Mouse (Mus musculus) brown adipose tissue, adult 24 weeks (tissue): ENCODE data around the gene Mcm7. TPM values are rescaled to one million over a fixed set of nuclear protein-coding genes. Genes with fewer than 3 reads are reported as not detected.
A peak's percentile ranks its signal among the peaks of the same experiment; 100 is the strongest.
"Not testable (repeated sequence)": the region's sequence is repeated elsewhere in the genome, so short reads cannot be mapped to it uniquely, and the experiment has no call there.

Experiments
- H3K27ac ChIP-seq: fragments of 200-500 bp; replicated peaks from 2 replicates; pipeline ENCODE4 v1.5.1; 2012; ENCODE audit warnings: low read depth, mild to moderate bottlenecking, low read length
- H3K4me1 ChIP-seq: fragments of 200-500 bp; 2 replicates; pipeline ENCODE4 v1.6.1; 2012; ENCODE audit warnings: low read length, mixed read lengths; ENCODE audit not compliant: control insufficient read depth, insufficient read depth, insufficient read length
- H3K4me3 ChIP-seq: fragments of 200-500 bp; 2 replicates; pipeline ENCODE4 v1.5.1; 2012; ENCODE audit warnings: low read depth, mild to moderate bottlenecking, low read length, moderate library complexity; ENCODE audit not compliant: insufficient read depth
- polyA plus RNA-seq: library from polyadenylated mRNA; stranded (reverse); fragments of >200 nt; gene quantifications from 2 replicates; pipeline ENCODE4 v1.2.4, GENCODE M21; 2012; ENCODE audit not compliant: missing spikeins, insufficient read depth, insufficient read length

Mcm7 gene
- 8.5 and 10.4 TPM in 2 replicates for polyA plus RNA-seq

DNA sequence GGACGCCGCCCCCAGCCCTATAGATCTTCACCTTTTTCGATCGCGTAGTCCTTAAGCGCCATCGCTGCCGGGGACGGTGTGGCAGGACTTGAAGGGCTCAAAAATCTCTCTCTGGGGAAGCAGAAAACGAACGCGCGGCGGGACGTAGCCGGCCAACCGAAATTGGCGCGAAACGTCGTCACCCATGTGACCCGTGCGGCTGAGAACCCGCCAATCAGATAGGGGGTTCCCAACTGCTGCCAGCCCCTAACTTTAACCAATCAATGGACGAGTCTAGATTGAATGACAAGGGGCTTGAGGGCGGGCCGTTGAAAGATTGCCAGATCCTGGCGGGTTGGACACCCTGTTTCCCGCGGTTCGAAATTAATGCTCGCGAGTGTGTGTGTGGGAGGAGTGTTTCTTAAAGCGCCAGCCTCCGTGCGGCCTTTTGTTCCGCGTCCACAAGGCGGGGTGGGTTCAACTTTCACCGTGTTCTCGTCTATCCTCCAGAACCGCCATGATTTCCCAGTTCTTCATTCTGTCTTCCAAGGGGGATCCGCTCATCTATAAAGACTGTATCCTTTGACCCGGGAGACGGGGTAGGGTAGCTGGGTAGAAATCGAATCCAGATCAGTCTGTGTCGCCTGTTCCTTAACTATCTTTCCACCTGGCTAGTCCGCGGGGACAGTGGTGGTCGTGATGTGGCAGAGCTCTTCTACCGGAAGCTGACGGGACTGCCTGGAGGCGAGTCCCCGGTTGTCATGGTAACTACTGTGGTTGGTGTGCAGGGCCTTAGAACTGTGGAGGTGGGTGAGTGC, at the start of gene Mcm7, which contains the start of gene Ap4m1:
Gene Mcm7, minus strand, starts transcription at position 728 of the 797 bp plus-strand sequence.
Gene Ap4m1, plus strand, starts transcription at position 308 of the 797 bp plus-strand sequence.
- Histone ChIP-seq H3K27ac (peak within 1 kb of the TSS; percentile 90), H3K4me3 (peak within 1 kb of the TSS; percentile 82), H3K4me1 (peaks cover 3% of the 10 kb centered on the region; the same call in 1 of the 2 replicates)

DNA sequence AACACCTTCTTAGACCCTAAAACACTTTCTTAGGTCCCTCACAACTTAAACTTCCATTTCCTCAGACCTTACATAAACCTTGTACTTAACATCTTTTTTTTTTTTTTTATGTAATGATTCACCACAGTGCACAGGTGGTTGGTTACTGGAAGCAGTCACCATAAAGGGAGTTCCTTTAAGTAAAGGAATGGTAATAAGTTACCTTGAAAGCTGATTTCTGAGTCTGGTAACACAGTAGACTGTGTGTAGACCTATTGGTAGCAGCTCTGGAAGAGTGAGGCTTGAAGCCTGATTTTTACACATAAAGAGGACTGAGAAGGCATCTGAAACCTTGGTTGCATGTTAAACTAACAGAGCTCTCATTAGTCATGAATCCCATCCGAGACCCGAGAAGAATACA, 47.6 kb upstream of the Mcm7 start:
- Histone ChIP-seq H3K4me1 (no peaks in the 10 kb centered on the region), H3K4me3 (no peak overlapping the region), H3K27ac (no peak overlapping the region)

- not testable (repeated sequence) for H3K4me1 ChIP-seq, H3K27ac ChIP-seq, H3K4me3 ChIP-seq
Observed at GRCm38 (mm10) chr5:138216632-138217031, 44.4 kb upstream of the Mcm7 start.

GRCm38 (mm10) chr5:138207873-138208272, 35.7 kb upstream of the Mcm7 start:
- H3K4me1 ChIP-seq: no peaks in the 10 kb centered on the region
- H3K27ac ChIP-seq: no peak overlapping the region
- no peak overlapping the region for H3K4me3 ChIP-seq

- H3K4me3 ChIP-seq: no peak overlapping the region
- no peak overlapping the region for H3K27ac ChIP-seq
- no peaks in the 10 kb centered on the region for H3K4me1 ChIP-seq
Observed at GRCm38 (mm10) chr5:138207253-138207652, 35.0 kb upstream of the Mcm7 start.

DNA sequence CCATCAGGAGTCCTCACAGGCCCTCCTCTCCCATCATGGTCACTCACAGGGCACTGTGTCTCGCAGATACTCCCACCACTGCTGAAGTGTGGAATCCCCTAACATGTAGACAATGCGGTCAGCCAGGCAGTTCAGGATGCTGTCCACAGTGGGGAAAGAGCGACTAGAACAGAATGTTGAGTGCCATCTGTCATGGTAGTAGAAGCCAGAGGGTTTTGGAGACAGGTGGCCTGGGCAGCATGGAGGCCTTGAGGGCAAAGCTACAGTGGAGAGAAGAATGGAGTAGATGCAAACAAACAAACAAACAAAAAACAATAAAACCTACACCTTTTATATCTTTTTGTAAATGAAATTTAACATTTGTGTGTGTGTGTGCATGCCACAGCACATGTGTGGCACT, 29.9 kb upstream of the Mcm7 start:
- Histone ChIP-seq H3K4me3 (no peak overlapping the region), H3K27ac (no peak overlapping the region), H3K4me1 (no peaks in the 10 kb centered on the region)

DNA sequence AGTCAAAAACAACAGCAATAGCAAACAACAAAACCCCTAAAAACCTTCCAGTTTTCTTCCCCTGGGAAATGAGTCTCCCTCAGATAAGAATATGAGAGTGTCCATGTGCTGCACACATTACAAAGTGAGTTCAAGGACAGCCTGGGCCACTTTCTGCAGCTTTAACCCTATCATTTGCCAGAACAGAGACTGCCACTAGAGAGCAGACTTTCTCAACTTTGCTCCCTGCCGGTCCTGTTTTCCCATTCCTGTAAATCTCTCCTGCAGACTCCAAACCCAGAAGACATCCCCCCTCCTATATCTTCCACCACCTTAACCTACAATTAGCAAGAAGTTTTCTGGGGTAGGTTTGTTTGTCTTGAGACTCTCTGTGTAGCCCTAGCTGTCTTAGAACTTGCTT, 27.4 kb upstream of the Mcm7 start:
- no peak overlapping the region for H3K27ac ChIP-seq
- no peak overlapping the region for H3K4me3 ChIP-seq
- H3K4me1 ChIP-seq: no peaks in the 10 kb centered on the region

GRCm38 (mm10) chr5:138195463-138195862, 23.2 kb upstream of the Mcm7 start:
- peak overlapping the region; percentile 70 for H3K4me3 ChIP-seq

GRCm38 (mm10) chr5:138194755-138195345, 22.6 kb upstream of the Mcm7 start:
- Histone ChIP-seq H3K4me3 (peak overlapping the region; percentile 70), H3K4me1 (no peaks in the 10 kb centered on the region), H3K27ac (peak overlapping the region; percentile 55)

More at GRCm38 (mm10) chr5:138195463-138195862, 23.2 kb upstream of the Mcm7 start:
- Histone ChIP-seq H3K27ac (0 out of 2 replicates have a peak overlapping the region, but pooled peaks have one; percentile 55), H3K4me1 (no peaks in the 10 kb centered on the region)

GRCm38 (mm10) chr5:138193771-138194727, 21.8 kb upstream of the Mcm7 start, which contains the start of gene Mblac1:
TSS of gene Mblac1 (plus strand) at chr5:138194314.
- Histone ChIP-seq H3K4me1 (no peaks in the 10 kb centered on the region), H3K4me3 (peak within 1 kb of the TSS; percentile 70), H3K27ac (peak within 1 kb of the TSS; percentile 55)

GRCm38 (mm10) chr5:138187661-138188306, 15.6 kb upstream of the Mcm7 start:
- Histone ChIP-seq H3K4me1 (no peaks in the 10 kb centered on the region), H3K4me3 (peak overlapping the region; percentile 82)

GRCm38 (mm10) chr5:138186950-138187638, 14.9 kb upstream of the Mcm7 start, which contains the start of the genes Taf6 and Cnpy4:
TSS of gene Taf6 (minus strand) at chr5:138187451.
TSS of gene Cnpy4 (plus strand) at chr5:138187485.
- Histone ChIP-seq H3K4me3 (peak within 1 kb of the TSS; percentile 94), H3K27ac (peak within 1 kb of the TSS; percentile 92), H3K4me1 (no peaks in the 10 kb centered on the region)

More at GRCm38 (mm10) chr5:138187661-138188306, 15.6 kb upstream of the Mcm7 start:
- H3K27ac ChIP-seq: peak overlapping the region; percentile 92

DNA sequence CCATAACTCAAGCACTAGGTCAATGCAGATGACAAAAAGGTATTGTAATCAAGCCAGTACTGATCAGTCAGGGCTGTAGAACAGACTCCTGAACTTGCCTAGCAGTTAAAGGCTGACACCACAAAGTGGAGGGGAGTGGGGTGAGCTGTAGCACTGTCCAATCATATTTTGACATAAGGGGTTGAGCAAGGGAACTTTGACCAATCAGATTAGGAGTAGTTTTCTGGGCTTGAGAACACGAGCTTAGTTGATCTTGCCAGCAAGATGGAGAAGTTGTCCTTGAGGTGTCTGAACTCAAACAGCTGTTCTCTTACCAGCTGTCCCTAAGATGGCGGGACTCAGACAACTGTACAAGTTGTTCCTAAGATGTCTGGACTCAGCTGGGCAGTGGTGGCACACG, 995 bp upstream of the Mcm7 start:
- no peak overlapping the region for H3K27ac ChIP-seq
- H3K4me1 ChIP-seq: peaks cover 3% of the 10 kb centered on the region; the same call in 1 of the 2 replicates
- H3K4me3 ChIP-seq: no peak overlapping the region
